Mouse (Mus musculus) cortical plate, adult 2 months (tissue): ENCODE results near the gene Eml3. TPM values are rescaled to one million over a fixed set of nuclear protein-coding genes. Genes with fewer than 3 reads are reported as not detected.
"Not testable (repeated sequence)": the region's sequence is repeated elsewhere in the genome, so short reads cannot be mapped to it uniquely, and the experiment has no call there.

ENCODE experiments used
- H3K27ac ChIP-seq: fragments of 200-500 bp; 2 replicates; pipeline ENCODE4 v1.5.1; 2012; ENCODE audit warnings: low read length, control low read depth, inconsistent platforms; ENCODE audit not compliant: insufficient read depth
- H3K4me1 ChIP-seq: fragments of 200-500 bp; 2 replicates; pipeline ENCODE4 v1.6.1; 2011; ENCODE audit warnings: low read length; ENCODE audit not compliant: control insufficient read depth, insufficient read depth
- H3K4me3 ChIP-seq: fragments of 200-500 bp; 2 replicates; pipeline ENCODE4 v1.5.1; 2011; ENCODE audit warnings: mild to moderate bottlenecking, low read length, control low read depth; ENCODE audit not compliant: insufficient read depth
- CTCF ChIP-seq: fragments of 200-500 bp; IDR thresholded peaks from 2 replicates; pipeline ENCODE4 v1.5.1; 2011; ENCODE audit warnings: mild to moderate bottlenecking, control low read depth, low read length; ENCODE audit not compliant: insufficient read depth; ENCODE audit errors: extremely low read depth
- POLR2A ChIP-seq: fragments of 200-500 bp; IDR thresholded peaks from 2 replicates; pipeline ENCODE4 v1.6.1; 2011; ENCODE audit warnings: mild to moderate bottlenecking, low read length, control low read depth; ENCODE audit not compliant: insufficient read depth; ENCODE audit errors: extremely low read depth
- polyA plus RNA-seq: library from polyadenylated mRNA; depleted of rRNA; stranded (reverse); fragments of >200 nt; gene quantifications from 2 replicates; pipeline ENCODE4 v1.2.3, GENCODE M21; 2012

Gene Eml3
- polyA plus RNA-seq, 1 experiment, result 12.8 TPM

- Histone ChIP-seq H3K4me1 (peaks cover 2% of the 10 kb centered on the region; the same call in 1 of the 2 replicates), H3K27ac (no peak overlapping the region), H3K4me3 (peak overlapping the region; percentile 62)
- TF ChIP-seq CTCF (no peak), POLR2A (no peak)
These were observed 38.0 kb downstream of the Eml3 start for GRCm38 (mm10) chr19:8967373-8967743.

GRCm38 (mm10) chr19:8967893-8968292, 38.5 kb downstream of the Eml3 start:
- no peak overlapping the region for H3K27ac ChIP-seq
- TF ChIP-seq CTCF, result no peak
- TF ChIP-seq POLR2A, result no peak
- peaks cover 2% of the 10 kb centered on the region; the same call in 1 of the 2 replicates for H3K4me1 ChIP-seq

GRCm38 (mm10) chr19:8972491-8972890, 43.1 kb downstream of the Eml3 start:
- not testable (repeated sequence) for H3K27ac ChIP-seq, H3K4me1 ChIP-seq, H3K4me3 ChIP-seq

More at GRCm38 (mm10) chr19:8967893-8968292, 38.5 kb downstream of the Eml3 start:
- H3K4me3 ChIP-seq, result peak overlapping the region; percentile 62

- H3K27ac ChIP-seq, result no peak overlapping the region
- H3K4me3 ChIP-seq, result no peak overlapping the region
- no peaks in the 10 kb centered on the region for H3K4me1 ChIP-seq
- TF ChIP-seq CTCF (no peak), POLR2A (no peak)
These were observed 45.3 kb downstream of the Eml3 start for GRCm38 (mm10) chr19:8974638-8975037.

GRCm38 (mm10) chr19:8975491-8975890, 46.1 kb downstream of the Eml3 start:
- no peak overlapping the region for H3K4me3 ChIP-seq

GRCm38 (mm10) chr19:8976535-8976934, 47.2 kb downstream of the Eml3 start:
- H3K4me3 ChIP-seq, result no peak overlapping the region
- TF ChIP-seq POLR2A, result no peak
- peak; percentile 65 for TF ChIP-seq CTCF
- H3K4me1 ChIP-seq, result no peaks in the 10 kb centered on the region
- H3K27ac ChIP-seq, result no peak overlapping the region

More at GRCm38 (mm10) chr19:8975491-8975890, 46.1 kb downstream of the Eml3 start:
- H3K4me1 ChIP-seq, result no peaks in the 10 kb centered on the region
- H3K27ac ChIP-seq, result no peak overlapping the region
- TF ChIP-seq POLR2A (no peak), CTCF (no peak)

- no peak overlapping the region for H3K27ac ChIP-seq
- H3K4me3 ChIP-seq, result no peak overlapping the region
- TF ChIP-seq POLR2A (no peak), CTCF (no peak)
- peaks cover 6% of the 10 kb centered on the region for H3K4me1 ChIP-seq
These were observed 51.4 kb downstream of the Eml3 start for GRCm38 (mm10) chr19:8980771-8981170.

- TF ChIP-seq POLR2A (no peak), CTCF (no peak)
These were observed 52.3 kb downstream of the Eml3 start for GRCm38 (mm10) chr19:8981450-8982168.

GRCm38 (mm10) chr19:8982303-8983149, 53.2 kb downstream of the Eml3 start:
- Histone ChIP-seq H3K4me1 (peaks cover 6% of the 10 kb centered on the region), H3K4me3 (no peak overlapping the region), H3K27ac (no peak overlapping the region)
- no peak for TF ChIP-seq POLR2A
- no peak for TF ChIP-seq CTCF

More at GRCm38 (mm10) chr19:8981450-8982168, 52.3 kb downstream of the Eml3 start:
- Histone ChIP-seq H3K27ac (no peak overlapping the region), H3K4me1 (peaks cover 6% of the 10 kb centered on the region), H3K4me3 (no peak overlapping the region)

- no peak for TF ChIP-seq POLR2A
- TF ChIP-seq CTCF, result no peak
- H3K4me1 ChIP-seq, result peaks cover 6% of the 10 kb centered on the region
- no peak overlapping the region for H3K27ac ChIP-seq
- no peak overlapping the region for H3K4me3 ChIP-seq
These were observed 53.8 kb downstream of the Eml3 start for GRCm38 (mm10) chr19:8983150-8983650.
